Mouse (Mus musculus) midbrain, embryonic 11.5 days (tissue): ENCODE measurements around the gene Tbxas1. TPM values are rescaled to one million over a fixed set of nuclear protein-coding genes. Genes with fewer than 3 reads are reported as not detected.

Experiments used
- ATAC-seq: fragments of 200-750 bp; cut with Nextera tagmentation; 2 replicates; pipeline ENCODE4 v1.8.0; 2017; ENCODE audit warnings: moderate TSS enrichment, moderate library complexity; ENCODE audit not compliant: low FRiP score
- DNase-seq: peaks from one replicate; pipeline ENCODE4 v3.0.0; 2015; ENCODE audit warnings: low spot score; ENCODE audit errors: missing footprints
- H3K27ac ChIP-seq: fragments of 300-500 bp; sonication (generic); 2 replicates; pipeline ENCODE4 v1.5.1; 2014; ENCODE audit warnings: low read depth, low read length
- H3K27me3 ChIP-seq: fragments of 300-500 bp; sonication (generic); 2 replicates; pipeline ENCODE4 v1.6.1; 2014; ENCODE audit warnings: mild to moderate bottlenecking, low read length, moderate library complexity, mixed read lengths; ENCODE audit not compliant: control insufficient read depth, insufficient read depth
- H3K36me3 ChIP-seq: fragments of 300-500 bp; sonication (generic); 2 replicates; pipeline ENCODE4 v1.6.1; 2014; ENCODE audit warnings: mild to moderate bottlenecking, low read length, moderate library complexity, mixed read lengths; ENCODE audit not compliant: control insufficient read depth, insufficient read depth
- H3K4me1 ChIP-seq: fragments of 300-500 bp; sonication (generic); 2 replicates; pipeline ENCODE4 v1.6.1; 2014; ENCODE audit warnings: low read length; ENCODE audit not compliant: control insufficient read depth, insufficient read depth
- H3K4me2 ChIP-seq: fragments of 300-500 bp; sonication (generic); 2 replicates; pipeline ENCODE4 v1.6.1; 2014; ENCODE audit warnings: mild to moderate bottlenecking, moderate library complexity
- H3K4me3 ChIP-seq: fragments of 300-500 bp; sonication (generic); 2 replicates; pipeline ENCODE4 v1.5.1; 2014; ENCODE audit warnings: low read depth, low read length
- H3K9ac ChIP-seq: fragments of 300-500 bp; sonication (generic); 2 replicates; pipeline ENCODE4 v1.6.1; 2014; ENCODE audit warnings: low read length
- H3K9me3 ChIP-seq: fragments of 300-500 bp; sonication (generic); 2 replicates; pipeline ENCODE4 v1.6.1; 2016; ENCODE audit warnings: low read length; ENCODE audit not compliant: control insufficient read depth
- WGBS: fragments of 180-500 bp; shearing (Covaris S2); extraction: QIAGEN DNeasy Blood & Tissue Kit; methylation state at CpG from one replicate; pipeline ENCODE4 v1.1.7; 2014; 5-methylcytosine and 5-hydroxymethylcytosine counted together
- polyA plus RNA-seq: library from polyadenylated mRNA; unstranded; fragments of >200 nt; fragmentation: Nextera tagmentation; extraction: Ambion mirVana; gene quantifications from 2 replicates; pipeline ENCODE4 v1.2.1, GENCODE M21; 2014

Gene Tbxas1
- polyA plus RNA-seq, 1 experiment from 2014 or later: 1.5 TPM

GRCm38 (mm10) chr6:38992016-38992415 lies 116.8 kb downstream of the Tbxas1 start:
- DNase-seq: peak; percentile 66
- 61% methylated on average over 4 of the region's 4 CpGs for WGBS
- no peak overlapping the region for H3K27ac ChIP-seq

DNA sequence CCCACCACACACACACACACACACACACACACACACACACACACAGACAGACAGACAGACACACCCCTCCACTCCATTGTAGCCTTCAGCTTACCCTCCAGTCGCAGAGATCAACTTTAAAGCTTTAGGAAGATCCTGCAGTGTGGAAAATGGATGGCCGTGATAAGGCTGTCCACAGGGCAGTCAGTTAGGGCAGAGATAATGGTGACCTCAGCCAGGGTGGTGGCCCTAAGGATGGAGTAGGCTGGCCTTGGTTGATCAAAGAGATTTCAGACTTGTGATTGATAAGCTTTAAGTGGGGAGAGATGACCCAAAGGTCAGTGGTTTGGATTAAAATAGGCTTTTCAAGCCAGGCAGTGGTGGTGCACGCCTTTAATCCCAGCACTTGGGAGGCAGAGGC lies 120.6 kb downstream of the Tbxas1 start:
- peak; percentile 66 for DNase-seq
- Histone ChIP-seq H3K9me3 (no peaks in the 10 kb centered on the region), H3K4me3 (no peak overlapping the region), H3K27me3 (no peaks in the 10 kb centered on the region), H3K27ac (no peak overlapping the region), H3K4me2 (no peak overlapping the region), H3K4me1 (no peaks in the 10 kb centered on the region), H3K9ac (no peak overlapping the region), H3K36me3 (no peaks in the 10 kb centered on the region)
- WGBS: 87% methylated on average over 3 of the region's 3 CpGs
- no peak for ATAC-seq

More at GRCm38 (mm10) chr6:38992016-38992415, 116.8 kb downstream of the Tbxas1 start:
- no peak overlapping the region for H3K4me2 ChIP-seq
- H3K9ac ChIP-seq: no peak overlapping the region
- no peaks in the 10 kb centered on the region for H3K9me3 ChIP-seq
- H3K27me3 ChIP-seq: no peaks in the 10 kb centered on the region
- H3K4me1 ChIP-seq: no peaks in the 10 kb centered on the region
- ATAC-seq: no peak
- no peak overlapping the region for H3K4me3 ChIP-seq
- no peaks in the 10 kb centered on the region for H3K36me3 ChIP-seq

DNA sequence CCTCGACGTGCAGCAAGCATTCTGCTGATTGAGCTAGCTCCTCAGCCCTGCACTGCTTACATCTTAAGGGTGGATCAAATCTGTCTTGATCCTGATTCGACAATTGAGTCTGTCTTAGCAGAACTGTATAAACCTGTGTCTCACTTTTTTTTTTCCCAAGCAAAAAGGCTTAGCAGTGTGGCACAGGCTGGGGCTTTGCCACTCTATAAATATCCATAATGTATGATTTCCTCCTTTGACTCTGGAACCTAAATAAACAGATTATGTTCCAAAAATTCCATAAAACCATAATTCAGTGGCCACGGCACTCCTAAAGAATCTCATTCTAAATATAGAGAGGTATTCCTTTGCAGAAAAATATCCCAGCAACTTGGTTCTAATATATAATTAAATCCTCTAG lies 122.6 kb downstream of the Tbxas1 start:
- Histone ChIP-seq H3K4me2 (no peak overlapping the region), H3K27ac (no peak overlapping the region), H3K27me3 (no peaks in the 10 kb centered on the region), H3K9me3 (no peaks in the 10 kb centered on the region), H3K36me3 (no peaks in the 10 kb centered on the region), H3K9ac (no peak overlapping the region), H3K4me1 (no peaks in the 10 kb centered on the region), H3K4me3 (no peak overlapping the region)
- DNase-seq (peak; percentile 14), ATAC-seq (no peak)
- 91% methylated on average over 4 of the region's 4 CpGs for WGBS

DNA sequence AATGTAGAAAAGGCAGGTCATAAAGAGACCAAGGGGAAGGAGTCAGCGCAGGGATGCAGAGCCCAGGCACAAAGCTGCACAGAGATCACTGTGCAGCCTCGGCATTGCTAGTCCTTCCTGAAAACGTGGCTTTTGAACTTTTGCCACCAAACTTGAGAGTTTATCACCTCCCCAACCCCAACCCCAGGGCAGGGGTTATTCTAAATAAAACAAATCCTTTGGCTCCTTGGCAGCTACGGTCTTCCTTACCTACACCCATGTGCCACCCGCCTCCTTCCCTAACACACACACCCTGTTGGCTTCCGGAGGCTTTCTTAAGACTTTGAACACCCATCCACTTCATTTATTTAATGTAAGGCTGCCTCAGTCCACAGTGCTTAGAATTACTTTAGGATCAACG lies 127.9 kb downstream of the Tbxas1 start:
- WGBS: 85% methylated on average over 7 of the region's 7 CpGs

DNA sequence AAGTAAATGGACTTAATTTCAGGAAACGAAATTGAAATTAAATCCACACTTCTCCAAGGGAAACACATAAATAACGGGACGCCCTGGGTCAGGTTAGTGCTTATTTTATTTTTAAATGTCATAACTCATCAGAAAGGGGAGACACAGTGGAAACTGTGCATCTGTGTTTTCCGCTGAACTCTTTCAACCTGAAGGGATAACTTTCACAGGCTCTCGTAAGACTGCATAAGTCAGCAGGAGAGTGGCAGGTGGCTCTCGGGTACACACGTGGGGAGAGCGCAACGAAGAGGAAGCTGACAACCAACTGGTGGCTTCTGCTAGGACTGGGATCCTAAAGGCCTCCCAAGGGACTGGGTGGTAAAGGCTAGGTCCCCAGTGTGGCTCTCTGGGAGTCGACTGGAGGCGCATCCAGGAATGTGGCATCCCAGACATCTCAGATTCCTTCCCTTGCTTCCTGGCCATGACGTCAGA lies 128.8 kb downstream of the Tbxas1 start:
- 87% methylated on average over 12 of the region's 12 CpGs for WGBS
- no peak overlapping the region for H3K4me3 ChIP-seq
- DNase-seq (no peak), ATAC-seq (no peak)
- H3K9ac ChIP-seq: no peak overlapping the region
- peaks cover 3% of the 10 kb centered on the region; the same call in 1 of the 2 replicates for H3K4me1 ChIP-seq
- H3K4me2 ChIP-seq: no peak overlapping the region
- H3K27me3 ChIP-seq: no peaks in the 10 kb centered on the region
- H3K9me3 ChIP-seq: no peaks in the 10 kb centered on the region
- no peak overlapping the region for H3K27ac ChIP-seq
- no peaks in the 10 kb centered on the region for H3K36me3 ChIP-seq

More for the DNA sequence above, 127.9 kb downstream of the Tbxas1 start:
- Histone ChIP-seq H3K4me3 (no peak overlapping the region), H3K4me1 (peaks cover 3% of the 10 kb centered on the region; the same call in 1 of the 2 replicates), H3K4me2 (no peak overlapping the region), H3K9me3 (no peaks in the 10 kb centered on the region), H3K36me3 (no peaks in the 10 kb centered on the region), H3K27ac (no peak overlapping the region), H3K9ac (no peak overlapping the region), H3K27me3 (no peaks in the 10 kb centered on the region)
- DNase-seq: peak; percentile 17
- no peak for ATAC-seq

DNA sequence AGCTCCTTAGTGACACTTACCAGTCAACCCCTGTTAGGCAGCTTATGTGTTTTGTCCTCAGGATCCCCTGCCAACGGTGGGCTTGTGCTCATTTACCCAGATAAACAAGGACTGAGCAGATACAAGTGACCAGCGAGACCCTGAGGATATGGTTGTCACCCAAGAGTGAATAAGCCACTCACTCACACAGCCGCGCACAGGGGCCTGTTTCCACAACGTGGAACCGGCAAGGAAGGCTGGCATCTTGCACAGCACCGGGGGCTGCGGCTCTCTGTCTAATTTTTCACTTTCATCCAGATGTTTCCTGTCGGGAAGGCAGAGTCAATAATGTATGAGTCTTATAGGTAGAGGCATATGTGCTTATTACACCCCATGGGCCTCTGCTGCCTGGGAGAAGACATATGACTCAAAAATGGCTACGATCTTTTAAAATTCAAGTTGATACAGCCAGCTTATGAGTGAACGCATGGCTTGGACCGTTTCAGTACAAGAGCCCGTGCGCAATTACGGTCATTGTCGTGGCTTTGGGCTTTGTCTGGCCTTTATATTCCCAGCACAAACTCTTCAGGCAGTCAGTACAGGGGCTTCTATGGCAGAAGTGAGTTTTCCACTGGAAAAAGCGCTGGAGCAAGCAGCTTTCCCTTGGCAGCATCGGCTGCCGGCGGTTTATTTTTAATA lies 130.2 kb downstream of the Tbxas1 start:
- peaks cover 3% of the 10 kb centered on the region; the same call in 1 of the 2 replicates for H3K4me1 ChIP-seq
- no peaks in the 10 kb centered on the region for H3K27me3 ChIP-seq
- ATAC-seq: no peak
- no peaks in the 10 kb centered on the region for H3K9me3 ChIP-seq
- H3K4me3 ChIP-seq: no peak overlapping the region
- H3K4me2 ChIP-seq: no peak overlapping the region
- DNase-seq: no peak
- no peak overlapping the region for H3K27ac ChIP-seq
- H3K9ac ChIP-seq: no peak overlapping the region
- 87% methylated on average over 20 of the region's 20 CpGs for WGBS
- no peaks in the 10 kb centered on the region for H3K36me3 ChIP-seq

GRCm38 (mm10) chr6:39005945-39006572 lies 130.9 kb downstream of the Tbxas1 start:
- no peaks in the 10 kb centered on the region for H3K36me3 ChIP-seq
- ATAC-seq: no peak
- no peak overlapping the region for H3K27ac ChIP-seq
- H3K27me3 ChIP-seq: no peaks in the 10 kb centered on the region
- 60% methylated on average over 5 of the region's 5 CpGs for WGBS
- H3K4me1 ChIP-seq: peaks cover 3% of the 10 kb centered on the region; the same call in 1 of the 2 replicates
- H3K4me3 ChIP-seq: no peak overlapping the region
- DNase-seq: no peak
- no peaks in the 10 kb centered on the region for H3K9me3 ChIP-seq
- no peak overlapping the region for H3K9ac ChIP-seq
- no peak overlapping the region for H3K4me2 ChIP-seq

DNA sequence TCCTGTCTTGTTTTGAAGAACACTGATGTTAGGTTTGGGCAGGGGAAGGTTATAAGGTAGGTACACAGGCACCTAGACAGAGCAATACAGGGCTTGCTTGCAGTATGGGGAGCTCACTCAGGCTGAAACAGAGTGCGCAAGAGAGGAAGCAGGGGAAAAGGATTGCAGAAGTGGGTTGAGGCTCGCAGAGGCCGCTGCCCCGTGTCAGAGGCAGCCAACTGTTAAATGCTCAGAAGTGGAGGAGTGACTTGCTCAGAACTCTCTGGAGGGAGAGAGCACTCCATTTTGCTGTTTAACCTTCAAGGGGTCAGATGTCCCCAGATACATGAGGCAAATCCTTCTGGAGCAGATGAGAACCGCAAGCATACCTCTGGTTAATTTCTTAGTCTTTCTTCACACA lies 132.0 kb downstream of the Tbxas1 start:
- Histone ChIP-seq H3K9ac (no peak overlapping the region), H3K27me3 (no peaks in the 10 kb centered on the region), H3K4me2 (no peak overlapping the region), H3K36me3 (no peaks in the 10 kb centered on the region), H3K4me1 (peaks cover 3% of the 10 kb centered on the region; the same call in 1 of the 2 replicates), H3K9me3 (no peaks in the 10 kb centered on the region), H3K27ac (no peak overlapping the region), H3K4me3 (no peak overlapping the region)
- DNase-seq: no peak
- WGBS: 45% methylated on average over 5 of the region's 5 CpGs
- no peak for ATAC-seq

DNA sequence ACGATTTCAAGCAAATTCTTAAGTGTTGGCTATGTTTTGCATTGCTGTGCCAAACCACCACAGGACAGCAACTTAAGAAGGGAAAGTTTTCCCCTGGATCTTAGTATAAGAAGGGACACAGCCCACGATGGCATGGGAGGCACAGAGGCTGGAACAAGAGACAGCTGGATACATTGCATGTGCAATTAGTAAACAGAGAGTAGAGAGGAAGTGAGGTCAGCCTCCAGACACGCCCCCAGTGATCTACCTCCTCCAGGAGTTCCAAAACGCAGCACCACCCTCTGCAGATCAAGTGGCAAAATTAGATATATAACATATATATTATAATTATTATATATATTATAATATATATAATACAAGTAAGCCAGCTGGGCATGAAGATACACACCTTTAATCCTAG lies 132.9 kb downstream of the Tbxas1 start:
- Histone ChIP-seq H3K9ac (no peak overlapping the region), H3K27ac (no peak overlapping the region), H3K27me3 (no peaks in the 10 kb centered on the region), H3K4me1 (peaks cover 3% of the 10 kb centered on the region; the same call in 1 of the 2 replicates), H3K9me3 (no peaks in the 10 kb centered on the region), H3K36me3 (no peaks in the 10 kb centered on the region), H3K4me3 (no peak overlapping the region), H3K4me2 (no peak overlapping the region)
- DNase-seq: no peak
- no peak for ATAC-seq
- 83% methylated on average over 4 of the region's 4 CpGs for WGBS
